Mouse (Mus musculus): Measurements from ENCODE around the gene Olfr670. TPM values are rescaled to one million over a fixed set of nuclear protein-coding genes. Genes with fewer than 3 reads are reported as not detected.
"Not testable (repeated sequence)": the region's sequence is repeated elsewhere in the genome, so short reads cannot be mapped to it uniquely, and the experiment has no call there.

Gene Olfr670
- not detected in 2 replicates for polyA plus RNA-seq (2016; fragmentation: Nextera tagmentation; extraction: Ambion mirVana)

GRCm38 (mm10) chr7:104962520-104962919, at the start of gene Olfr670:
Olfr670 (minus strand) TSS chr7:104962620.
- no peaks in the 10 kb centered on the region for H3K27me3 ChIP-seq
- no peaks in the 10 kb centered on the region for H3K36me3 ChIP-seq
- H3K9me3 ChIP-seq = no peaks in the 10 kb centered on the region
- no peak within 1 kb of the TSS for H3K9ac ChIP-seq
- H3K4me2 ChIP-seq (replicated peaks) = no peak within 1 kb of the TSS
- H3K27ac ChIP-seq = no peak within 1 kb of the TSS
- WGBS = 49% methylated on average over 1 of the region's 1 CpGs
- no peak within 1 kb of the TSS for H3K4me3 ChIP-seq
- no peaks in the 10 kb centered on the region for H3K4me1 ChIP-seq
- ATAC-seq (ENCODE audit: insufficient number of reproducible peaks, insufficient read depth, low FRiP score, low TSS enrichment) = no peak

GRCm38 (mm10) chr7:105001929-105002328, 39.5 kb upstream of the Olfr670 start, which contains the start of gene Olfr672:
Olfr672 (minus strand) TSS chr7:105002029.
- H3K4me2 ChIP-seq (replicated peaks) = no peak within 1 kb of the TSS
- no peak within 1 kb of the TSS for H3K4me3 ChIP-seq
- H3K9me3 ChIP-seq = no peaks in the 10 kb centered on the region
- no peaks in the 10 kb centered on the region for H3K4me1 ChIP-seq
- no peak within 1 kb of the TSS for H3K9ac ChIP-seq
- no peak within 1 kb of the TSS for H3K27ac ChIP-seq
- ATAC-seq (ENCODE audit: insufficient number of reproducible peaks, insufficient read depth, low FRiP score, low TSS enrichment) = no peak
- H3K36me3 ChIP-seq = no peaks in the 10 kb centered on the region
- H3K27me3 ChIP-seq = no peaks in the 10 kb centered on the region

- 81% methylated on average over 1 of the region's 1 CpGs for WGBS
- Histone ChIP-seq H3K27me3 (no peaks in the 10 kb centered on the region), H3K4me2 (replicated peaks) (no peak within 1 kb of the TSS), H3K27ac (no peak within 1 kb of the TSS), H3K4me3 (no peak within 1 kb of the TSS), H3K9me3 (no peaks in the 10 kb centered on the region), H3K36me3 (no peaks in the 10 kb centered on the region), H3K4me1 (no peaks in the 10 kb centered on the region), H3K9ac (no peak within 1 kb of the TSS)
- ATAC-seq (ENCODE audit: insufficient number of reproducible peaks, insufficient read depth, low FRiP score, low TSS enrichment) = no peak
These were observed 16.6 kb upstream of the Olfr670 start, which contains the start of gene Olfr671 for GRCm38 (mm10) chr7:104979026-104979425. Olfr671 (minus strand) TSS chr7:104979126.

- WGBS = 70% methylated on average over 2 of the region's 2 CpGs
- H3K4me1 ChIP-seq; H3K27me3 ChIP-seq; H3K27ac ChIP-seq; H3K36me3 ChIP-seq; H3K4me3 ChIP-seq; H3K4me2 ChIP-seq (replicated peaks); ATAC-seq (ENCODE audit: insufficient number of reproducible peaks, insufficient read depth, low FRiP score, low TSS enrichment); H3K9ac ChIP-seq; H3K9me3 ChIP-seq: not testable (repeated sequence)
These were observed 10.1 kb upstream of the Olfr670 start for GRCm38 (mm10) chr7:104972507-104972906.

GRCm38 (mm10) chr7:104950234-104950633, 12.2 kb downstream of the Olfr670 start:
- not testable (repeated sequence) for H3K4me3 ChIP-seq; H3K4me1 ChIP-seq; H3K27ac ChIP-seq; H3K4me2 ChIP-seq (replicated peaks); H3K9me3 ChIP-seq; H3K36me3 ChIP-seq; H3K27me3 ChIP-seq; H3K9ac ChIP-seq; ATAC-seq (ENCODE audit: insufficient number of reproducible peaks, insufficient read depth, low FRiP score, low TSS enrichment)
- WGBS = 94% methylated on average over 16 of the region's 16 CpGs

- Histone ChIP-seq H3K36me3 (no peaks in the 10 kb centered on the region), H3K27me3 (no peaks in the 10 kb centered on the region), H3K27ac (no peak within 1 kb of the TSS), H3K4me3 (no peak within 1 kb of the TSS), H3K9ac (no peak within 1 kb of the TSS), H3K4me1 (no peaks in the 10 kb centered on the region), H3K9me3 (0 out of 2 replicates have a peak, but pooled peaks cover 1% of the 10 kb centered on the region), H3K4me2 (replicated peaks) (no peak within 1 kb of the TSS)
- no peak for ATAC-seq (ENCODE audit: insufficient number of reproducible peaks, insufficient read depth, low FRiP score, low TSS enrichment)
- 81% methylated on average over 1 of the region's 1 CpGs for WGBS
These were observed 28.5 kb downstream of the Olfr670 start, which contains the start of gene Olfr669 for GRCm38 (mm10) chr7:104933940-104934339. Olfr669 (plus strand) TSS chr7:104934240.

- H3K4me1 ChIP-seq = no peaks in the 10 kb centered on the region
- H3K4me3 ChIP-seq = no peak within 1 kb of the TSS
- H3K27me3 ChIP-seq = no peaks in the 10 kb centered on the region
- H3K36me3 ChIP-seq = no peaks in the 10 kb centered on the region
- no peak within 1 kb of the TSS for H3K27ac ChIP-seq
- H3K4me2 ChIP-seq (replicated peaks) = no peak within 1 kb of the TSS
- H3K9me3 ChIP-seq = no peaks in the 10 kb centered on the region
- no peak within 1 kb of the TSS for H3K9ac ChIP-seq
- no peak for ATAC-seq (ENCODE audit: insufficient number of reproducible peaks, insufficient read depth, low FRiP score, low TSS enrichment)
- 80% methylated on average over 1 of the region's 1 CpGs for WGBS
These were observed 34.5 kb downstream of the Olfr670 start, which contains the start of gene Olfr668 for GRCm38 (mm10) chr7:104927957-104928356. Olfr668 (minus strand) TSS chr7:104928057.

- WGBS = 82% methylated on average over 1 of the region's 1 CpGs
- no peaks in the 10 kb centered on the region for H3K9me3 ChIP-seq
- no peak within 1 kb of the TSS for H3K4me3 ChIP-seq
- ATAC-seq (ENCODE audit: insufficient number of reproducible peaks, insufficient read depth, low FRiP score, low TSS enrichment) = no peak
- no peaks in the 10 kb centered on the region for H3K27me3 ChIP-seq
- no peaks in the 10 kb centered on the region for H3K36me3 ChIP-seq
- no peak within 1 kb of the TSS for H3K27ac ChIP-seq
- no peaks in the 10 kb centered on the region for H3K4me1 ChIP-seq
- H3K9ac ChIP-seq = no peak within 1 kb of the TSS
- H3K4me2 ChIP-seq (replicated peaks) = no peak within 1 kb of the TSS
These were observed 41.0 kb downstream of the Olfr670 start, which contains the start of gene Olfr667 for GRCm38 (mm10) chr7:104921382-104921781. Olfr667 (minus strand) TSS chr7:104921482.

Other genes with a start within 250 kb of the Olfr670 start
- not detected in 2 replicates for gene Usp17le, start 185.2 kb downstream of the Olfr670 start, polyA plus RNA-seq (2016; fragmentation: Nextera tagmentation; extraction: Ambion mirVana)
- gene Usp17lb, start 120.0 kb downstream of the Olfr670 start, polyA plus RNA-seq (2016; fragmentation: Nextera tagmentation; extraction: Ambion mirVana) = not detected in 2 replicates
- gene Usp17la, start 105.6 kb downstream of the Olfr670 start, polyA plus RNA-seq (2016; fragmentation: Nextera tagmentation; extraction: Ambion mirVana) = not detected in 2 replicates
- gene Olfr665, start 84.6 kb downstream of the Olfr670 start, polyA plus RNA-seq (2016; fragmentation: Nextera tagmentation; extraction: Ambion mirVana) = not detected in 2 replicates
- gene Olfr666, start 66.7 kb downstream of the Olfr670 start, polyA plus RNA-seq (2016; fragmentation: Nextera tagmentation; extraction: Ambion mirVana) = not detected in 2 replicates
- not detected in 2 replicates for gene Olfr667, start 41.1 kb downstream of the Olfr670 start, polyA plus RNA-seq (2016; fragmentation: Nextera tagmentation; extraction: Ambion mirVana)
- gene Olfr668, start 34.6 kb downstream of the Olfr670 start, polyA plus RNA-seq (2016; fragmentation: Nextera tagmentation; extraction: Ambion mirVana) = not detected in 2 replicates
- not detected in 2 replicates for gene Olfr669, start 28.4 kb downstream of the Olfr670 start, polyA plus RNA-seq (2016; fragmentation: Nextera tagmentation; extraction: Ambion mirVana)
- gene Olfr671, start 16.5 kb upstream of the Olfr670 start, polyA plus RNA-seq (2016; fragmentation: Nextera tagmentation; extraction: Ambion mirVana) = not detected in 2 replicates
- gene Olfr672, start 39.4 kb upstream of the Olfr670 start, polyA plus RNA-seq (2016; fragmentation: Nextera tagmentation; extraction: Ambion mirVana) = not detected in 2 replicates
- gene Olfr675, start 65.8 kb upstream of the Olfr670 start, polyA plus RNA-seq (2016; fragmentation: Nextera tagmentation; extraction: Ambion mirVana) = not detected in 2 replicates
- not detected in 2 replicates for gene Olfr676, start 70.1 kb upstream of the Olfr670 start, polyA plus RNA-seq (2016; fragmentation: Nextera tagmentation; extraction: Ambion mirVana)
- gene Olfr677, start 88.8 kb upstream of the Olfr670 start, polyA plus RNA-seq (2016; fragmentation: Nextera tagmentation; extraction: Ambion mirVana) = not detected in 2 replicates
- gene Olfr678, start 101.9 kb upstream of the Olfr670 start, polyA plus RNA-seq (2016; fragmentation: Nextera tagmentation; extraction: Ambion mirVana) = not detected in 2 replicates
- gene Olfr679, start 118.6 kb upstream of the Olfr670 start, polyA plus RNA-seq (2016; fragmentation: Nextera tagmentation; extraction: Ambion mirVana) = not detected in 2 replicates
- gene Olfr680-ps1, start 130.2 kb upstream of the Olfr670 start, polyA plus RNA-seq (2016; fragmentation: Nextera tagmentation; extraction: Ambion mirVana) = not detected in 2 replicates
- not detected in 2 replicates for gene Olfr681, start 154.2 kb upstream of the Olfr670 start, polyA plus RNA-seq (2016; fragmentation: Nextera tagmentation; extraction: Ambion mirVana)
- not detected in 2 replicates for gene Olfr683, start 184.4 kb upstream of the Olfr670 start, polyA plus RNA-seq (2016; fragmentation: Nextera tagmentation; extraction: Ambion mirVana)
- gene Olfr684, start 201.0 kb upstream of the Olfr670 start, polyA plus RNA-seq (2016; fragmentation: Nextera tagmentation; extraction: Ambion mirVana) = not detected in 2 replicates
- gene Olfr685, start 223.4 kb upstream of the Olfr670 start, polyA plus RNA-seq (2016; fragmentation: Nextera tagmentation; extraction: Ambion mirVana) = not detected in 2 replicates
- gene Olfr686, start 244.9 kb upstream of the Olfr670 start, polyA plus RNA-seq (2016; fragmentation: Nextera tagmentation; extraction: Ambion mirVana) = not detected in 2 replicates